Mouse (Mus musculus): Measurements from ENCODE around the gene Nckap5. TPM values are rescaled to one million over a fixed set of nuclear protein-coding genes. Genes with fewer than 3 reads are reported as not detected.

Nckap5 gene
- polyA plus RNA-seq, 1 experiment from 2014 or later: 24.7 TPM

- H3K4me3 ChIP-seq: peak within 1 kb of the TSS; percentile 55
- H3K9ac ChIP-seq (replicated peaks): peak within 1 kb of the TSS; percentile 45
- H3K4me2 ChIP-seq (replicated peaks): peak within 1 kb of the TSS; percentile 97
- no peaks in the 10 kb centered on the region for H3K9me3 ChIP-seq
- 3% methylated on average over 30 of the region's 30 CpGs for WGBS
- no peaks in the 10 kb centered on the region for H3K36me3 ChIP-seq
- H3K27ac ChIP-seq (replicated peaks): peak within 1 kb of the TSS; percentile 49
- peaks cover 33% of the 10 kb centered on the region for H3K4me1 ChIP-seq
- H3K27me3 ChIP-seq: peaks cover 4% of the 10 kb centered on the region; the same call in 1 of the 2 replicates
- peak; percentile 9; the same call in 1 of the 2 replicates for ATAC-seq (replicated peaks)
Measured at GRCm38 (mm10) chr1:125912601-125913600, 917.7 kb downstream of the Nckap5 start, which contains the start of gene Lypd1. Gene Lypd1 (minus strand): TSS chr1:125913101.

GRCm38 (mm10) chr1:125911901-125912445, 918.6 kb downstream of the Nckap5 start:
- H3K4me3 ChIP-seq: peak overlapping the region; percentile 55
- WGBS: 0% methylated on average over 43 of the region's 43 CpGs
- peak overlapping the region; percentile 49 for H3K27ac ChIP-seq (replicated peaks)
- H3K4me1 ChIP-seq: peaks cover 33% of the 10 kb centered on the region
- peak overlapping the region; percentile 45 for H3K9ac ChIP-seq (replicated peaks)
- H3K36me3 ChIP-seq: no peaks in the 10 kb centered on the region
- peak; percentile 69 for ATAC-seq (replicated peaks)
- H3K4me2 ChIP-seq (replicated peaks): peak overlapping the region; percentile 97
- H3K9me3 ChIP-seq: no peaks in the 10 kb centered on the region
- peaks cover 4% of the 10 kb centered on the region; the same call in 1 of the 2 replicates for H3K27me3 ChIP-seq

GRCm38 (mm10) chr1:125911337-125911900, 919.2 kb downstream of the Nckap5 start:
- Histone ChIP-seq H3K9ac (replicated peaks) (peak overlapping the region; percentile 45), H3K9me3 (no peaks in the 10 kb centered on the region), H3K27ac (replicated peaks) (peak overlapping the region; percentile 49), H3K36me3 (no peaks in the 10 kb centered on the region), H3K4me2 (replicated peaks) (peak overlapping the region; percentile 97), H3K4me1 (peaks cover 33% of the 10 kb centered on the region), H3K27me3 (peaks cover 4% of the 10 kb centered on the region; the same call in 1 of the 2 replicates), H3K4me3 (peak overlapping the region; percentile 55)
- under 1% methylated on average over 35 of the region's 35 CpGs for WGBS
- peak; percentile 84 for ATAC-seq (replicated peaks)

GRCm38 (mm10) chr1:125910871-125911265, 919.7 kb downstream of the Nckap5 start:
- peak overlapping the region; percentile 45 for H3K9ac ChIP-seq (replicated peaks)
- H3K4me2 ChIP-seq (replicated peaks): peak overlapping the region; percentile 97
- H3K27ac ChIP-seq (replicated peaks): peak overlapping the region; percentile 49; the same call in 1 of the 2 replicates

GRCm38 (mm10) chr1:125910211-125910870, 920.3 kb downstream of the Nckap5 start:
- peaks cover 33% of the 10 kb centered on the region for H3K4me1 ChIP-seq
- peak overlapping the region; percentile 97 for H3K4me2 ChIP-seq (replicated peaks)
- H3K4me3 ChIP-seq: peak overlapping the region; percentile 55
- H3K27me3 ChIP-seq: peaks cover 4% of the 10 kb centered on the region; the same call in 1 of the 2 replicates
- H3K9me3 ChIP-seq: no peaks in the 10 kb centered on the region
- H3K36me3 ChIP-seq: no peaks in the 10 kb centered on the region
- H3K27ac ChIP-seq (replicated peaks): no peak overlapping the region
- 7% methylated on average over 14 of the region's 14 CpGs for WGBS
- ATAC-seq (replicated peaks): peak; percentile 20; the same call in 1 of the 2 replicates
- no peak overlapping the region for H3K9ac ChIP-seq (replicated peaks)

More at GRCm38 (mm10) chr1:125910871-125911265, 919.7 kb downstream of the Nckap5 start:
- Histone ChIP-seq H3K27me3 (peaks cover 4% of the 10 kb centered on the region; the same call in 1 of the 2 replicates), H3K36me3 (no peaks in the 10 kb centered on the region), H3K4me3 (peak overlapping the region; percentile 55), H3K4me1 (peaks cover 33% of the 10 kb centered on the region), H3K9me3 (no peaks in the 10 kb centered on the region)
- ATAC-seq (replicated peaks): peak; percentile 57
- WGBS: under 1% methylated on average over 9 of the region's 9 CpGs

- no peak for ATAC-seq (replicated peaks)
- Histone ChIP-seq H3K9ac (replicated peaks) (no peak overlapping the region), H3K9me3 (no peaks in the 10 kb centered on the region), H3K36me3 (no peaks in the 10 kb centered on the region), H3K4me2 (replicated peaks) (no peak overlapping the region), H3K27me3 (no peaks in the 10 kb centered on the region), H3K4me1 (no peaks in the 10 kb centered on the region), H3K4me3 (no peak overlapping the region), H3K27ac (replicated peaks) (no peak overlapping the region)
- WGBS: 33% methylated on average over 9 of the region's 9 CpGs
Measured at GRCm38 (mm10) chr1:125893158-125893557, 937.4 kb downstream of the Nckap5 start.

GRCm38 (mm10) chr1:125870056-125870455, 960.5 kb downstream of the Nckap5 start:
- Histone ChIP-seq H3K36me3 (no peaks in the 10 kb centered on the region), H3K4me2 (replicated peaks) (no peak overlapping the region), H3K9ac (replicated peaks) (no peak overlapping the region), H3K4me1 (no peaks in the 10 kb centered on the region; the same call in 1 of the 2 replicates), H3K9me3 (no peaks in the 10 kb centered on the region), H3K27ac (replicated peaks) (no peak overlapping the region), H3K4me3 (no peak overlapping the region), H3K27me3 (no peaks in the 10 kb centered on the region)
- no peak for ATAC-seq (replicated peaks)
- 16% methylated on average over 7 of the region's 7 CpGs for WGBS
